Mouse (Mus musculus) hindbrain, postnatal 0 days (tissue): ENCODE measurements around the gene 1700015G11Rik. TPM values are rescaled to one million over a fixed set of nuclear protein-coding genes. Genes with fewer than 3 reads are reported as not detected.

Source experiments
- ATAC-seq: fragments of 200-750 bp; cut with Nextera tagmentation; 2 replicates; pipeline ENCODE4 v1.8.0; 2017; ENCODE audit warnings: mild to moderate bottlenecking, moderate TSS enrichment, moderate library complexity
- DNase-seq: peaks from one replicate; pipeline ENCODE4 v3.0.0-alpha.2; 2015; ENCODE audit warnings: low spot score
- H3K27ac ChIP-seq: fragments of 300-500 bp; sonication (generic); 2 replicates; pipeline ENCODE4 v1.5.1; 2014; ENCODE audit warnings: mild to moderate bottlenecking
- H3K27me3 ChIP-seq: fragments of 300-500 bp; sonication (generic); 2 replicates; pipeline ENCODE4 v1.6.1; 2014; ENCODE audit warnings: low read length, mixed read lengths; ENCODE audit not compliant: insufficient read depth
- H3K36me3 ChIP-seq: fragments of 300-500 bp; sonication (generic); 2 replicates; pipeline ENCODE4 v1.6.1; 2014; ENCODE audit warnings: low read length, mixed read lengths; ENCODE audit not compliant: insufficient read depth
- H3K4me1 ChIP-seq: fragments of 300-500 bp; sonication (generic); 2 replicates; pipeline ENCODE4 v1.6.1; 2014; ENCODE audit warnings: antibody characterized with exemption, low read length, mixed read lengths; ENCODE audit not compliant: insufficient read depth
- H3K4me2 ChIP-seq: fragments of 300-500 bp; sonication (generic); 2 replicates; pipeline ENCODE4 v1.6.1; 2014; ENCODE audit warnings: low read depth, mild to moderate bottlenecking, low read length, moderate library complexity, mixed read lengths
- H3K4me3 ChIP-seq: fragments of 300-500 bp; sonication (generic); 2 replicates; pipeline ENCODE4 v1.5.1; 2014; ENCODE audit warnings: low read length
- H3K9ac ChIP-seq: fragments of 300-500 bp; sonication (generic); replicated peaks from 2 replicates; pipeline ENCODE4 v1.6.1; 2014; ENCODE audit warnings: mild to moderate bottlenecking, low read length, moderate library complexity, mixed read lengths
- H3K9me3 ChIP-seq: fragments of 300-500 bp; sonication (generic); 2 replicates; pipeline ENCODE4 v1.6.1; 2016; ENCODE audit warnings: low read length, mixed read lengths
- CTCF ChIP-seq: IDR thresholded peaks from 2 replicates; pipeline ENCODE4 v1.5.1; 2016; ENCODE audit warnings: antibody characterized with exemption, control low read depth, low read depth
- WGBS: fragments of 180-500 bp; shearing (Covaris S2); extraction: QIAGEN DNeasy Blood & Tissue Kit; methylation state at CpG from one replicate; pipeline ENCODE4 v1.1.7; 2014; 5-methylcytosine and 5-hydroxymethylcytosine counted together
- polyA plus RNA-seq: library from polyadenylated mRNA; unstranded; fragments of >200 nt; fragmentation: Nextera tagmentation; extraction: Ambion mirVana; gene quantifications from 2 replicates; pipeline ENCODE4 v1.2.1, GENCODE M21; 2015
- total RNA-seq: library from RNA; depleted of rRNA; stranded (reverse); fragments of >200 nt; gene quantifications from 2 replicates; pipeline ENCODE4 v1.2.3, GENCODE M21; 2014; rRNA removed

1700015G11Rik gene
- total RNA-seq = not detected in 2 replicates
- polyA plus RNA-seq = not detected in 2 replicates

DNA sequence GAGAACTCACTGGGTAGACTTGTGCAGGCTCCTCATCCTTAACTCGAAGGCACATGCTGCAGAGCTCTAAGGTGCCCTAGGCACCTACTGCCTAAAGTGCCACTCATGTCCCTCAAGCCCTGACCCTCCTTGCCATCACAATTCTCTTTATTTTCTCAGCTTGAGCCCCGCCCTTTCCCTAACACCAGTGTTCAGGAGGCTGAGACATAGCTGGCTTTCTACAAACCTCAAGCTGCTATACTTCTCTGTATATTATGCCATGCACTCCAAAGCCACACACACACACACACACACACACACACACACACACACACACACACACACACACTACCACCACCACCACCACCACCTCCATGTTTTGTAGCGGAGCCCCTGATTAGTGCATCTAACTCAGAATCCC lies at the start of gene 1700015G11Rik:
Gene 1700015G11Rik (minus strand): TSS at position 101 of the 400 bp plus-strand sequence.
- Histone ChIP-seq H3K4me3 (no peak within 1 kb of the TSS), H3K9me3 (no peaks in the 10 kb centered on the region), H3K4me2 (no peak within 1 kb of the TSS), H3K27ac (no peak within 1 kb of the TSS), H3K27me3 (no peaks in the 10 kb centered on the region), H3K4me1 (no peaks in the 10 kb centered on the region), H3K9ac (no peak within 1 kb of the TSS), H3K36me3 (no peaks in the 10 kb centered on the region)
- DNase-seq (no peak), ATAC-seq (no peak)
- WGBS = 90% methylated on average over 3 of the region's 3 CpGs
- TF ChIP-seq CTCF = no peak

GRCm38 (mm10) chr7:52056954-52057353 lies 41.4 kb upstream of the 1700015G11Rik start:
- 0 out of 2 replicates have a peak, but pooled peaks have one; percentile 24 for ATAC-seq
- 56% methylated on average over 2 of the region's 2 CpGs for WGBS

DNA sequence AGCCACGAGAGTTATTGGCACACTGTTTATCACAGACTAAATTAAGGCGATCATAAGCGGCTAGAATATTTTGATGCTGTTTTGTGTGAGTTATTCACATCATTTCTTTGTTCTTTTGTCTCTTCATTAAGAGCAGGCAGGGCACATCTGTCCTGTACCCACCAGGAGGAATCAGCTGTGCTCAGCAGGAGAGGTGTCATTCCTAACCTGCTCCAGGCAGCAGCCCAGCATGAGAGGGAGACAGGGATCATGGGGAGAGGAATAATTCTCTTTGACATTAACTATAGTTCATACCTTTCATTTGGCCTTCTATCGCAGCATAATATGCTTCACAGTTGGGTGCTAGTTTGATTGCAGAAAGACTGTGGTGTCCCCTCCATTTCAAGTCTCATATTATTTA lies 40.7 kb upstream of the 1700015G11Rik start:
- no peaks in the 10 kb centered on the region for H3K36me3 ChIP-seq
- H3K27me3 ChIP-seq = no peaks in the 10 kb centered on the region
- no peaks in the 10 kb centered on the region for H3K4me1 ChIP-seq
- no peak for ATAC-seq
- H3K9ac ChIP-seq = no peak overlapping the region
- H3K4me3 ChIP-seq = no peak overlapping the region
- TF ChIP-seq CTCF = no peak
- H3K27ac ChIP-seq = no peak overlapping the region
- H3K4me2 ChIP-seq = no peak overlapping the region
- WGBS = 28% methylated on average over 4 of the region's 4 CpGs
- no peaks in the 10 kb centered on the region for H3K9me3 ChIP-seq
- DNase-seq = no peak

More at GRCm38 (mm10) chr7:52056954-52057353, 41.4 kb upstream of the 1700015G11Rik start:
- H3K27me3 ChIP-seq = no peaks in the 10 kb centered on the region
- no peak overlapping the region for H3K9ac ChIP-seq
- no peak overlapping the region for H3K4me2 ChIP-seq
- H3K27ac ChIP-seq = no peak overlapping the region
- H3K4me1 ChIP-seq = no peaks in the 10 kb centered on the region
- no peaks in the 10 kb centered on the region for H3K36me3 ChIP-seq
- TF ChIP-seq CTCF = no peak
- no peak overlapping the region for H3K4me3 ChIP-seq
- no peak for DNase-seq
- no peaks in the 10 kb centered on the region for H3K9me3 ChIP-seq

- no peak overlapping the region for H3K4me2 ChIP-seq
- no peak for DNase-seq
- no peaks in the 10 kb centered on the region for H3K27me3 ChIP-seq
- no peak overlapping the region for H3K27ac ChIP-seq
- H3K36me3 ChIP-seq = no peaks in the 10 kb centered on the region
- no peak overlapping the region for H3K4me3 ChIP-seq
- no peak for TF ChIP-seq CTCF
- H3K9ac ChIP-seq = no peak overlapping the region
- no peak for ATAC-seq
- H3K9me3 ChIP-seq = no peaks in the 10 kb centered on the region
- H3K4me1 ChIP-seq = no peaks in the 10 kb centered on the region
- 32% methylated on average over 2 of the region's 2 CpGs for WGBS
Observed at GRCm38 (mm10) chr7:52055831-52056230, 40.3 kb upstream of the 1700015G11Rik start.

DNA sequence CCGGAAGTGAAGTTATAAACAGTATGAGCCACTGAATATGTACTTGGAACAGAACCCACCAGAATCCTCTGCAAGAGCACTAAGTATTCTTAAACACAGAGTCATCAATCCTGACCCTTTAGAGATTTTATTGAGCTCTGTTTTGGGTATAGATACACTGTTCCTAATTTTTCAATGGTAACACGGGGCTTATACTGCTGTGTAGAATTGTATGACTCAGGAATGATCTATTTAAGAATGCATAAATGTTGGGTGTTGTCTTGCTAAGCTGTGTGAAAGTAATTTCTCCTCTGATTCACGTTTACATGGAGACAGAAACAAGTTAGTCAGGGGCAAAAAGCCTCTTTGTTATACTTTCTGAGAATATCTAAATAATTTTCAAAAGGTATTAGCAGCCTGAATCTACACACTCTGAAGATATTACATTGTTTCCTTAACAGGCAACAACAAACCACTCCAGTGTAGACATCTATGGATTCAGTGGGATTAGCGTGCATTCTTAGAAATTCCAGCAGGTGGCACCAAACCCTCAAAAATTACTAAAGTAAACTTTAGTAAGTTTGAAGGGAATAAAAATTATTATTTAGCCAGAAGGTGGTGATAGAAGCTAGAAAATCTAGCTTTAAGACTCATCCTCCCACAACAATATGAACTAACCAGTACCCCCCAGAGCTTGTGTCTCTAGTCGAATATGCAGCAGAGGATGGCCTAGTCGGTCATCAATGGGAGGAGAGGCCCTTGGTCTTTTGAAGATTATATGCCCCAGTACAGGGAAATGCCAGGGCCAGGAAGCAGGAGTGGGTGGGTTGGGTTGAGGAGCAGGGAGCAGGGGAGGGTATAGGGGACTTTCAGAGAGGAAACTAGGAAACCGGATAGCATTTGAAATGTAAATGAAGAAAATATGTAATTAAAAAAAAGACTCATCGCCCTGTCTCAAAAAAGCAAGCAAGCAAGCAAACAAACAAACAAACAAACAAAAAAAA lies 22.4 kb upstream of the 1700015G11Rik start:
- TF ChIP-seq CTCF = peak; percentile 82
- H3K4me2 ChIP-seq = no peak overlapping the region
- 46% methylated on average over 8 of the region's 8 CpGs for WGBS

GRCm38 (mm10) chr7:52024050-52024626 lies 8.6 kb upstream of the 1700015G11Rik start:
- ATAC-seq (no peak), DNase-seq (no peak)
- no peak for TF ChIP-seq CTCF
- no peak overlapping the region for H3K27ac ChIP-seq
- WGBS = 85% methylated on average over 5 of the region's 5 CpGs
- no peaks in the 10 kb centered on the region for H3K27me3 ChIP-seq
- H3K9ac ChIP-seq = no peak overlapping the region
- no peak overlapping the region for H3K4me3 ChIP-seq
- no peaks in the 10 kb centered on the region for H3K9me3 ChIP-seq
- H3K4me1 ChIP-seq = no peaks in the 10 kb centered on the region
- H3K36me3 ChIP-seq = no peaks in the 10 kb centered on the region
- no peak overlapping the region for H3K4me2 ChIP-seq

More for the DNA sequence above, 22.4 kb upstream of the 1700015G11Rik start:
- Histone ChIP-seq H3K36me3 (no peaks in the 10 kb centered on the region), H3K4me3 (no peak overlapping the region), H3K9me3 (no peaks in the 10 kb centered on the region), H3K4me1 (no peaks in the 10 kb centered on the region), H3K27ac (no peak overlapping the region), H3K9ac (no peak overlapping the region), H3K27me3 (no peaks in the 10 kb centered on the region)
- ATAC-seq = peak; percentile 67
- DNase-seq = peak; percentile 90
